Mouse (Mus musculus): ENCODE data around the gene Nrxn2. TPM values are rescaled to one million over a fixed set of nuclear protein-coding genes. Genes with fewer than 3 reads are reported as not detected.

Nrxn2 gene
- polyA plus RNA-seq, 1 experiment: 2.9 TPM

DNA sequence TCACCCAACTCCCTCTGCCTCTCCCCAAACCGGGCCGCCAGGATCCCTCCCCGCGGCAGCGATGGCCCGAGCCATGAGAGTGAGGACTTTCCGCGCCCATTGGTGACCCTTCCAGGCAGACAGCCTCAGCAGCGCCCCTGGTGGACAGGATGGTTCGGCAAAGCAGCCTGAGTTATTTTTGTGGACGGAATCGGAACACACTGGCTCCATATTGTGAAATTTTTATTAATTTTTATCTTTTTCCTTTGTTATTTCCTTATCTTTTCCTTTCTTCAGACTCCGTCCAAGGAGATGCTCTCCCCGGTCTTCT, 42.3 kb upstream of the Nrxn2 start:
- no peaks in the 10 kb centered on the region for H3K4me1 ChIP-seq (ENCODE audit: control insufficient read depth, insufficient read depth, insufficient read length, low read length)
- H3K27me3 ChIP-seq (ENCODE audit: control insufficient read depth, insufficient read depth, low read length): no peaks in the 10 kb centered on the region
- TF ChIP-seq CTCF (IDR thresholded peaks at IDR 0.05; ENCODE audit: extremely low read depth, insufficient read length, insufficient replicate concordance, low read depth, low read length): peak; percentile 62; the same call in 1 of the 2 replicates
- no peak for TF ChIP-seq POLR2A (IDR thresholded peaks at IDR 0.05; ENCODE audit: low read depth, low read length)
- H3K4me3 ChIP-seq (ENCODE audit: low read depth, low read length): no peak overlapping the region
- H3K27ac ChIP-seq (ENCODE audit: insufficient read depth, low read depth, low read length): no peak overlapping the region
- peaks cover 70% of the 10 kb centered on the region for H3K36me3 ChIP-seq (ENCODE audit: control insufficient read depth, insufficient read depth, low read length)
- 74% methylated on average over 14 of the region's 14 CpGs for WGBS

DNA sequence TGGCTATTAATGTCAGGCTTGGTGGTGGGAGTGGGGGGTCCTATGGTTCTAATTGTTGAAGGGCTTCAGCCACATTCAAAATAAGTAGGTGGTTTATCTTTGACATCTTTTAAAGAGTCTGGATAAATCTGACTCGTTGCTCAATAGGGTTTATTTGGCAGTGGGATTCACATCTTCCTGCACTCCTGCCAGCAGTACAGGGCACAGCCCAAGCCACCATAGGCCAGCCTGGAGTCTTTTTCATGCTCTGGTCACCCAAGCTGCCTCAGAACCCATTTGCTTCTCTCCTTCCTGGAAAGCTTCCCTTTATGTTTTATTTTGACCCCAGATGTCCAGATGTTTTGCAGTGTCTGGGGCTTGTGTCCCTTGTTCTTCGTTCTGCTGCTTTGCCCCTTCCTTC, 41.9 kb upstream of the Nrxn2 start:
- Histone ChIP-seq H3K4me3 (ENCODE audit: low read depth, low read length) (no peak overlapping the region), H3K27ac (ENCODE audit: insufficient read depth, low read depth, low read length) (no peak overlapping the region), H3K36me3 (ENCODE audit: control insufficient read depth, insufficient read depth, low read length) (peaks cover 66% of the 10 kb centered on the region), H3K27me3 (ENCODE audit: control insufficient read depth, insufficient read depth, low read length) (no peaks in the 10 kb centered on the region), H3K4me1 (ENCODE audit: control insufficient read depth, insufficient read depth, insufficient read length, low read length) (no peaks in the 10 kb centered on the region)
- TF ChIP-seq POLR2A (IDR thresholded peaks at IDR 0.05; ENCODE audit: low read depth, low read length) (no peak), CTCF (IDR thresholded peaks at IDR 0.05; ENCODE audit: extremely low read depth, insufficient read length, insufficient replicate concordance, low read depth, low read length) (no peak)
- WGBS: 51% methylated on average over 2 of the region's 2 CpGs

DNA sequence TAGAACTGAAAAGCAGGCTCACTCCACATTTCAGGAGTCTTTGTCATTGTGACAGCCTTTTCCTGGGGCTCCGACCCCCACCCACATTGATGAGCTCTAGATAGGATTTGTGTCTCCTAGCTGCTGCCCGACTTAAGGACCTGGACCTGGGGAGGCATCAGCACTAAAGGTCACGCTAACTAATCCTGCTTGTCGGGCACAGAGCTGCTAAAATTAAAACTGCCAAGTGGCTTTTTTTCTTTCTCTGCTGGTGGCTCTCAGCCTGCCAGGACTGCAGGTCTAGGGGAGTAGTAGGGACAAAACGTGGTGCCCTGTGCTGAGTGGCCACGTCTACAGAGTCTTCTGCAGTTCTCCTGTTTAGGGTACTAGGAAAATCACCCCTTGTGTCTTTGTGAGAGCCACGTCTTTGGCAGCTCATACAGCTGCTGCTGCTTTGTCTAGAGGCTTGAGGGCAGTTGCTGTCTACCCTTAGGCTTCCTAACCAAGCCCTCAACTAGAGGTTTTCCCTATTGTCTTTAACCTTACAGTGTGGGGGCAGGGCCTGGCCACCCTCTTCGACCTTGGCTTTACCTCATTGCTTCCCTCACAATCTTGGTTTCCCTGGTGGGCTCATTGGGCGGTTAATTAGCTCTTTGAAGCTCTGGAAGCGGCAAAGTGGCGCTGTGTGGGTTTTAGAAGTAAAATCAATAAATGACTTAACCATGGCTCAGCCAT, 41.0 kb upstream of the Nrxn2 start:
- H3K4me3 ChIP-seq (ENCODE audit: low read depth, low read length): no peak overlapping the region
- WGBS: 80% methylated on average over 11 of the region's 11 CpGs
- no peak overlapping the region for H3K27ac ChIP-seq (ENCODE audit: insufficient read depth, low read depth, low read length)
- no peaks in the 10 kb centered on the region for H3K27me3 ChIP-seq (ENCODE audit: control insufficient read depth, insufficient read depth, low read length)
- no peaks in the 10 kb centered on the region for H3K4me1 ChIP-seq (ENCODE audit: control insufficient read depth, insufficient read depth, insufficient read length, low read length)
- peaks cover 57% of the 10 kb centered on the region for H3K36me3 ChIP-seq (ENCODE audit: control insufficient read depth, insufficient read depth, low read length)
- TF ChIP-seq POLR2A (IDR thresholded peaks at IDR 0.05; ENCODE audit: low read depth, low read length) (no peak), CTCF (IDR thresholded peaks at IDR 0.05; ENCODE audit: extremely low read depth, insufficient read length, insufficient replicate concordance, low read depth, low read length) (no peak)

DNA sequence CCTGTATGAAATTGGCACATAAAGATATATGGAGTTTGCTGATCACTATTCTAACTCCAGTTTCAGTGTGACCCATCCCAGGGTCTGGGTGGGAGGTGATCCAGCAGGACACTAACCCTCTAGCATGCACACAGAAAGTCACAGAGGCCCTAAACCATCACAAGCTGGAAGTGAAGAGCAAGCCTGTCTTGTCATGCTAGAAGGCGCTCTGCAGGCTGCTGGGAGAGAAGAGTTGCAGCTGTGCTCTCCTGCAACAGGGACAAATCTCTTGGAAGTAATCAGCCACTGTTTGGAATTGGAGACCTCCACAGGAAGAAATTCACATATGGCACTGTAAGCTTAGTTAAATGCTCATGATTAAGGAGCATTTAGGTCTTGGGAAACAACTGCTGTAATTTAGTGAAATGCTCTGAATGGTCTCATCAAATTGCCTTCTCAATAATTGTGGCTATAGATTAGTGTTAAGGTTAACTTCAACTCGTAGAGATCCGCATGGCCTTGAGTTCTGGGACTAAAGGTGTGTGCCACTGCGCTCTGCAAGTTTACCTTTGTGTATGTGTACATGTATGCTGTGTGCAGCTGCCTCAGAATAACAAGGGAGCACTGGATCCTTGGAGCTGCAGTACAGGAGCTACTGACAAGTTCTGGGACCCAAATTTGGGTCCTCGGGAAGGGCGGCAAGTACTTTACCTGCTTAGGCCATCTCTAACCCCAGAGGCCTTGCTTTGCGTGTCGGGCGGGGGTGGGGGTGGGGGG, 37.9 kb upstream of the Nrxn2 start:
- Histone ChIP-seq H3K27ac (ENCODE audit: insufficient read depth, low read depth, low read length) (no peak overlapping the region), H3K27me3 (ENCODE audit: control insufficient read depth, insufficient read depth, low read length) (no peaks in the 10 kb centered on the region), H3K36me3 (ENCODE audit: control insufficient read depth, insufficient read depth, low read length) (peaks cover 29% of the 10 kb centered on the region), H3K4me3 (ENCODE audit: low read depth, low read length) (no peak overlapping the region), H3K4me1 (ENCODE audit: control insufficient read depth, insufficient read depth, insufficient read length, low read length) (no peaks in the 10 kb centered on the region)
- TF ChIP-seq CTCF (IDR thresholded peaks at IDR 0.05; ENCODE audit: extremely low read depth, insufficient read length, insufficient replicate concordance, low read depth, low read length) (no peak), POLR2A (IDR thresholded peaks at IDR 0.05; ENCODE audit: low read depth, low read length) (no peak)
- WGBS: 93% methylated on average over 9 of the region's 9 CpGs

DNA sequence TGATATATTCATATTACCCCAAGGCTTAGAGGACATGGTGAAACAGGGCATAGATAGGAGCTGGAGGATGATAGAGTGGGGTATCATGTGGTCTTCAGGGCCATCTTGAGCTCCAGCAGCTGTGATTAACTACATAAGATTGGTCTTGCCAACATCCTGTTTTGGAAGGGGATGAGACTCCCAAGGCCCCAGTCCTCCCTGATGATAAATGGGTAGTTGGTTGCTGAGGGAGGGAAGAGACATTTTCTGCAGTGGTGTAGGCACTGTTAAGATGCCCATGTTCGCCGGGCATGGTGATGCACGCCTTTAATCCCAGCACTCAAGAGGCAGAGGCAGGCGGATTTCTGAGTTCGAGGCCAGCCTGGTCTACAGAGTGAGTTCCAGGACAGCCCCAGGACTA, 37.3 kb upstream of the Nrxn2 start:
- no peak overlapping the region for H3K4me3 ChIP-seq (ENCODE audit: low read depth, low read length)
- no peaks in the 10 kb centered on the region for H3K4me1 ChIP-seq (ENCODE audit: control insufficient read depth, insufficient read depth, insufficient read length, low read length)
- WGBS: 91% methylated on average over 5 of the region's 5 CpGs
- no peak overlapping the region for H3K27ac ChIP-seq (ENCODE audit: insufficient read depth, low read depth, low read length)
- peaks cover 22% of the 10 kb centered on the region for H3K36me3 ChIP-seq (ENCODE audit: control insufficient read depth, insufficient read depth, low read length)
- H3K27me3 ChIP-seq (ENCODE audit: control insufficient read depth, insufficient read depth, low read length): no peaks in the 10 kb centered on the region
- TF ChIP-seq CTCF (IDR thresholded peaks at IDR 0.05; ENCODE audit: extremely low read depth, insufficient read length, insufficient replicate concordance, low read depth, low read length) (no peak), POLR2A (IDR thresholded peaks at IDR 0.05; ENCODE audit: low read depth, low read length) (no peak)

DNA sequence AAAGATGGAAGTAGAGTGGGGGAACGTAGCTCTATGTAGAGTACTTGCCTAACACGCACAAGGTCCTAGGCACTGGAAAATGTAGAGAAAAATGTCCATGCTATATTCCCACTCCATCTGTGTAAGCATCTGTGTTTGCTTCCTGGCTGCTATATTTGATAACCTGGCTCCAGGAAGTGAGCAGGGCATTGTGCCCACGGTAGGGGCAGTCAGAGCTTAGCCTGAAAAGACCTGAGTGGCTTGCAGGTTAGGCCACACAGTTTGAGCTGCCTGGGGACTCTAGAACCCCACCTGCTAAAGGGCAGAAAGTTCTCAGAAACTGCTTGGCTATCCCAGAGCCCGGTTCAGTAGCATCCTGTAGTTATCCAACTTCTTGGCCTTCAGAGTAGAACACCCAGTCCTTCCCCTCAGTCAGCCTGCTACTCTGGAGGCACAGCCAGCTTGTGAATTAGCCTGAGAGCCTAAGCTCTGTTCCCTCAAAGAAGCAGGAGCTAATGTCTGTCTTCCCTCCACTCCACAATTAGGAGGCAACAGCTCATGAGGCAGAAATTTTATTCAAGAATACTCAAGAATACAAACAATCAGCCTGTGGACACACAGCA, 36.1 kb upstream of the Nrxn2 start:
- H3K4me3 ChIP-seq (ENCODE audit: low read depth, low read length): no peak overlapping the region
- no peaks in the 10 kb centered on the region for H3K27me3 ChIP-seq (ENCODE audit: control insufficient read depth, insufficient read depth, low read length)
- peaks cover 11% of the 10 kb centered on the region for H3K36me3 ChIP-seq (ENCODE audit: control insufficient read depth, insufficient read depth, low read length)
- H3K27ac ChIP-seq (ENCODE audit: insufficient read depth, low read depth, low read length): no peak overlapping the region
- H3K4me1 ChIP-seq (ENCODE audit: control insufficient read depth, insufficient read depth, insufficient read length, low read length): no peaks in the 10 kb centered on the region
- TF ChIP-seq POLR2A (IDR thresholded peaks at IDR 0.05; ENCODE audit: low read depth, low read length) (no peak), CTCF (IDR thresholded peaks at IDR 0.05; ENCODE audit: extremely low read depth, insufficient read length, insufficient replicate concordance, low read depth, low read length) (no peak)
- WGBS: 50% methylated on average over 4 of the region's 4 CpGs

DNA sequence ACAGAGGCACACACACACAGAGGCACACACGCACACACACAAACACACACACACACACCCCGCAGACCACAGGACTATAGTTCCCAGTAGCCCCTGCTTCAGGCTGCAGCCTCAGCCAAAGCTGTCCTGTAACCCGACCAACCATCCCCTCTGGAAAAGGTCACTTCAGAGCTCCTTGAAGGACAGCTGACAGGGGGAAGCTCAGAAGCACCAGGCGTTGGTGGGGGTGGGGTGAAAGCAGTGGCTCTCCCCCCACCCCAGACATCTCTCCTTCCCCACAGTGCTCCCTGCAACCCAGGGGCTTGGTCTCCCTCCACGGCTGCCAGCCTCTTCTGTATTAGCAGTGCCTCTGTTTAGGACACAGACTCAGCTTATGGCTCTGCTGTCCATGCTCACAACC, 35.1 kb upstream of the Nrxn2 start:
- WGBS: 48% methylated on average over 5 of the region's 5 CpGs
- Histone ChIP-seq H3K4me1 (ENCODE audit: control insufficient read depth, insufficient read depth, insufficient read length, low read length) (no peaks in the 10 kb centered on the region), H3K27me3 (ENCODE audit: control insufficient read depth, insufficient read depth, low read length) (no peaks in the 10 kb centered on the region), H3K27ac (ENCODE audit: insufficient read depth, low read depth, low read length) (no peak overlapping the region), H3K4me3 (ENCODE audit: low read depth, low read length) (no peak overlapping the region), H3K36me3 (ENCODE audit: control insufficient read depth, insufficient read depth, low read length) (0 out of 2 replicates have a peak, but pooled peaks cover 2% of the 10 kb centered on the region)
- no peak for TF ChIP-seq POLR2A (IDR thresholded peaks at IDR 0.05; ENCODE audit: low read depth, low read length)
- no peak for TF ChIP-seq CTCF (IDR thresholded peaks at IDR 0.05; ENCODE audit: extremely low read depth, insufficient read length, insufficient replicate concordance, low read depth, low read length)

All from small intestine, adult 2 months (tissue).